Mouse (Mus musculus) monocyte, adult 2 months (primary cell): ENCODE results near the gene Pla2g4e.

ENCODE experiments used
- DNase-seq, 2 experiments: peaks; one replicate each; pipeline ENCODE4 v3.0.0; 2022; ENCODE audit warnings: low spot score in 2 of 2, low read depth in 1 of 2

Pla2g4e gene

GRCm38 (mm10) chr2:120237784-120238183 lies 7.4 kb downstream of the Pla2g4e start:
- no peak for DNase-seq

GRCm38 (mm10) chr2:120235947-120236640 lies 9.0 kb downstream of the Pla2g4e start:
- no peak for DNase-seq

- no peak for DNase-seq
These were observed 9.8 kb downstream of the Pla2g4e start for GRCm38 (mm10) chr2:120235381-120235780.

- DNase-seq, result no peak
These were observed 13.5 kb downstream of the Pla2g4e start for GRCm38 (mm10) chr2:120231642-120232041.

GRCm38 (mm10) chr2:120214600-120214999 lies 30.5 kb downstream of the Pla2g4e start:
- no peak for DNase-seq

GRCm38 (mm10) chr2:120211448-120211847 lies 33.7 kb downstream of the Pla2g4e start:
- no peak for DNase-seq

GRCm38 (mm10) chr2:120207926-120208325 lies 37.2 kb downstream of the Pla2g4e start:
- no peak for DNase-seq

GRCm38 (mm10) chr2:120207028-120207427 lies 38.1 kb downstream of the Pla2g4e start:
- DNase-seq, result no peak

- no peak for DNase-seq
These were observed 41.4 kb downstream of the Pla2g4e start for GRCm38 (mm10) chr2:120203742-120204141.

GRCm38 (mm10) chr2:120200077-120200476 lies 45.1 kb downstream of the Pla2g4e start:
- DNase-seq, result no peak

- no peak for DNase-seq
These were observed 57.0 kb downstream of the Pla2g4e start for GRCm38 (mm10) chr2:120188174-120188573.

GRCm38 (mm10) chr2:120187583-120187982 lies 57.6 kb downstream of the Pla2g4e start:
- no peak for DNase-seq

GRCm38 (mm10) chr2:120185527-120186276 lies 59.4 kb downstream of the Pla2g4e start:
- DNase-seq, result no peak

GRCm38 (mm10) chr2:120178936-120179335 lies 66.2 kb downstream of the Pla2g4e start:
- no peak for DNase-seq

GRCm38 (mm10) chr2:120173718-120174117 lies 71.4 kb downstream of the Pla2g4e start:
- peak in 1 of 2 experiments; percentile 24 for DNase-seq

- no peak for DNase-seq
These were observed 73.8 kb downstream of the Pla2g4e start for GRCm38 (mm10) chr2:120171362-120171761.

- peak in 1 of 2 experiments; percentile 21 for DNase-seq
These were observed 74.4 kb downstream of the Pla2g4e start for GRCm38 (mm10) chr2:120170726-120171125.

- no peak for DNase-seq
These were observed 75.8 kb downstream of the Pla2g4e start for GRCm38 (mm10) chr2:120169382-120169781.

GRCm38 (mm10) chr2:120167763-120168162 lies 77.4 kb downstream of the Pla2g4e start:
- DNase-seq, result no peak

GRCm38 (mm10) chr2:120165474-120165873 lies 79.7 kb downstream of the Pla2g4e start:
- DNase-seq, result no peak

- no peak for DNase-seq
These were observed 85.7 kb downstream of the Pla2g4e start for GRCm38 (mm10) chr2:120159434-120159833.

- no peak for DNase-seq
These were observed 86.3 kb downstream of the Pla2g4e start for GRCm38 (mm10) chr2:120158846-120159245.
